Mouse (Mus musculus): ENCODE data around the gene Rad51b. TPM values are rescaled to one million over a fixed set of nuclear protein-coding genes. Genes with fewer than 3 reads are reported as not detected.

Gene Rad51b
- total and polyA plus RNA-seq, 3 experiments, result 6.5 to 8.6 (median 8.5) TPM

GRCm38 (mm10) chr12:79541581-79541980 is 244.5 kb downstream of the Rad51b start:
- dilution Hi-C loops (cut with MboI; ENCODE audit: extremely low pct_ligation_motif_present, extremely low pct_unique_long_range_greater_than_20kb, low sequenced_read_pairs), result no loop called here
- no peak for DNase-seq (ENCODE audit: extremely low read depth)
- Histone ChIP-seq H3K9me3 (replicated peaks; ENCODE audit: low read length) (peaks cover 4% of the 10 kb centered on the region), H3K4me1 (ENCODE audit: control insufficient read depth in 1 of 2, insufficient read depth in 2 of 2) (peaks cover 2 to 16% of the 10 kb centered on the region in 2 experiments; a peak in 1 of 4 replicates), H3K9ac (ENCODE audit: insufficient read depth, low read depth) (no peak overlapping the region), H3K4me2 (ENCODE audit: insufficient read depth, low read depth, poor library complexity, severe bottlenecking) (no peak overlapping the region), H3K27ac (ENCODE audit: insufficient read depth, low read depth) (no peak overlapping the region), H3K79me2 (replicated peaks; ENCODE audit: control insufficient read depth, extremely low read depth, insufficient read depth, poor library complexity, severe bottlenecking) (no peaks in the 10 kb centered on the region), H3K4me3 (replicated peaks in 1 of 3; ENCODE audit: low read depth in 2 of 3, low read length in 2 of 3, poor library complexity in 1 of 3) (no peak overlapping the region), H3K36me3 (replicated peaks in 1 of 2; ENCODE audit: control insufficient read depth in 1 of 2, insufficient read depth in 1 of 2, low read length in 1 of 2) (peaks cover 0 to under 1% of the 10 kb centered on the region in 2 experiments), H3K27me3 (replicated peaks) (no peaks in the 10 kb centered on the region)
- in situ Hi-C loops (cut with MboI; ENCODE audit: low pct_ligation_motif_present, low pct_unique_long_range_greater_than_20kb, low sequenced_read_pairs), result no loop called here
- TF ChIP-seq RAD21 (IDR thresholded peaks at IDR 0.05; ENCODE audit: low read depth, low read length), result no peak
- TF ChIP-seq MAFK (IDR thresholded peaks at IDR 0.05; ENCODE audit: insufficient replicate concordance, low read length), result no peak
- TF ChIP-seq HCFC1 (IDR thresholded peaks at IDR 0.05; ENCODE audit: low read depth, low read length), result no peak
- TF ChIP-seq MXI1 (IDR thresholded peaks at IDR 0.05; ENCODE audit: low read depth, low read length), result no peak

- DNase-seq (ENCODE audit: extremely low read depth), result peak; percentile 7
- Histone ChIP-seq H3K79me2 (replicated peaks; ENCODE audit: control insufficient read depth, extremely low read depth, insufficient read depth, poor library complexity, severe bottlenecking) (no peaks in the 10 kb centered on the region), H3K36me3 (replicated peaks in 1 of 2; ENCODE audit: control insufficient read depth in 1 of 2, insufficient read depth in 1 of 2, low read length in 1 of 2) (peaks cover 0 to 4% of the 10 kb centered on the region in 2 experiments), H3K4me3 (replicated peaks in 1 of 3; ENCODE audit: low read depth in 2 of 3, low read length in 2 of 3, poor library complexity in 1 of 3) (no peak overlapping the region), H3K9ac (ENCODE audit: insufficient read depth, low read depth) (no peak overlapping the region), H3K27ac (ENCODE audit: insufficient read depth, low read depth) (no peak overlapping the region), H3K27me3 (replicated peaks) (no peaks in the 10 kb centered on the region), H3K4me1 (ENCODE audit: control insufficient read depth in 1 of 2, insufficient read depth in 2 of 2) (peaks cover 2 to 16% of the 10 kb centered on the region in 2 experiments; a peak in 1 of 4 replicates), H3K9me3 (replicated peaks; ENCODE audit: low read length) (peaks cover 2% of the 10 kb centered on the region), H3K4me2 (ENCODE audit: insufficient read depth, low read depth, poor library complexity, severe bottlenecking) (no peak overlapping the region)
- in situ Hi-C loops (cut with MboI; ENCODE audit: low pct_ligation_motif_present, low pct_unique_long_range_greater_than_20kb, low sequenced_read_pairs) (no loop called here), dilution Hi-C loops (cut with MboI; ENCODE audit: extremely low pct_ligation_motif_present, extremely low pct_unique_long_range_greater_than_20kb, low sequenced_read_pairs) (no loop called here)
- no peak for TF ChIP-seq IRF4 (IDR thresholded peaks at IDR 0.05; ENCODE audit: low read depth, low read length)
Observed at GRCm38 (mm10) chr12:79545063-79545462, 248.0 kb downstream of the Rad51b start.

- dilution Hi-C loops (cut with MboI; ENCODE audit: extremely low pct_ligation_motif_present, extremely low pct_unique_long_range_greater_than_20kb, low sequenced_read_pairs) (no loop called here), in situ Hi-C loops (cut with MboI; ENCODE audit: low pct_ligation_motif_present, low pct_unique_long_range_greater_than_20kb, low sequenced_read_pairs) (no loop called here)
- TF ChIP-seq E2F4 (IDR thresholded peaks at IDR 0.05; ENCODE audit: insufficient replicate concordance, low read depth, low read length), result no peak
- TF ChIP-seq NELFE (IDR thresholded peaks at IDR 0.05; ENCODE audit: low read depth, low read length), result no peak
- TF ChIP-seq SMC3 (IDR thresholded peaks at IDR 0.05; ENCODE audit: low read depth, low read length), result no peak
- no peak for TF ChIP-seq MXI1 (IDR thresholded peaks at IDR 0.05; ENCODE audit: low read depth, low read length)
- no peak for TF ChIP-seq CHD2 (IDR thresholded peaks at IDR 0.05; ENCODE audit: low read length)
- no peak for TF ChIP-seq ZMIZ1 (IDR thresholded peaks at IDR 0.05; ENCODE audit: low read depth, low read length)
- TF ChIP-seq NRF1 (IDR thresholded peaks at IDR 0.05; ENCODE audit: low read depth, low read length), result no peak
- no peak for TF ChIP-seq RCOR1 (conservative IDR thresholded peaks at IDR 0.05; ENCODE audit: low read depth, low read length)
- TF ChIP-seq SIN3A (IDR thresholded peaks at IDR 0.05; ENCODE audit: low read length), result no peak
- no peak for TF ChIP-seq IRF4 (IDR thresholded peaks at IDR 0.05; ENCODE audit: low read depth, low read length)
- no peak for TF ChIP-seq POLR2AphosphoS2 (IDR thresholded peaks at IDR 0.05; ENCODE audit: low read depth, low read length)
- no peak for TF ChIP-seq TCF12 (IDR thresholded peaks at IDR 0.05; ENCODE audit: low read depth, low read length)
- no peak for TF ChIP-seq ELF1 (IDR thresholded peaks at IDR 0.05; ENCODE audit: low read depth, low read length)
- no peaks in the 10 kb centered on the region for H3K79me2 ChIP-seq (replicated peaks; ENCODE audit: control insufficient read depth, extremely low read depth, insufficient read depth, poor library complexity, severe bottlenecking)
- H3K27me3 ChIP-seq (replicated peaks), result no peaks in the 10 kb centered on the region
- H3K4me3 ChIP-seq (replicated peaks in 1 of 3; ENCODE audit: low read depth in 2 of 3, low read length in 2 of 3, poor library complexity in 1 of 3), result no peak overlapping the region
- H3K4me2 ChIP-seq (ENCODE audit: insufficient read depth, low read depth, poor library complexity, severe bottlenecking), result no peak overlapping the region
- no peak overlapping the region for H3K9ac ChIP-seq (ENCODE audit: insufficient read depth, low read depth)
- no peak for DNase-seq (ENCODE audit: extremely low read depth)
- H3K4me1 ChIP-seq (ENCODE audit: control insufficient read depth in 1 of 2, insufficient read depth in 2 of 2), result peaks cover 2 to 9% of the 10 kb centered on the region in 2 experiments; a peak in 2 of 4 replicates
- H3K9me3 ChIP-seq (replicated peaks; ENCODE audit: low read length), result no peaks in the 10 kb centered on the region
- H3K36me3 ChIP-seq (replicated peaks in 1 of 2; ENCODE audit: control insufficient read depth in 1 of 2, insufficient read depth in 1 of 2, low read length in 1 of 2), result peaks cover 0 to 6% of the 10 kb centered on the region in 2 experiments
- H3K27ac ChIP-seq (ENCODE audit: insufficient read depth, low read depth), result no peak overlapping the region
Observed at GRCm38 (mm10) chr12:79547556-79547955, 250.5 kb downstream of the Rad51b start.
